Mouse (Mus musculus) thymus, adult 2 months (tissue): ENCODE data around the gene Ctbp2. TPM values are rescaled to one million over a fixed set of nuclear protein-coding genes. Genes with fewer than 3 reads are reported as not detected.

Source experiments
- DNase-seq: peaks from one replicate; pipeline ENCODE4 v3.0.0; 2021
- H3K27ac ChIP-seq: fragments of 200-500 bp; 2 replicates; pipeline ENCODE4 v1.5.1; 2012; ENCODE audit warnings: low read length, control low read depth; ENCODE audit not compliant: control insufficient read depth, insufficient read depth
- H3K27me3 ChIP-seq: fragments of 200-500 bp; 2 replicates; pipeline ENCODE4 v1.6.1; 2012; ENCODE audit warnings: mild to moderate bottlenecking, low read length, moderate library complexity, mixed read lengths; ENCODE audit not compliant: control insufficient read depth, insufficient read depth
- H3K36me3 ChIP-seq: fragments of 200-500 bp; 2 replicates; pipeline ENCODE4 v1.6.1; 2012; ENCODE audit warnings: mild to moderate bottlenecking, low read length, moderate library complexity; ENCODE audit not compliant: control insufficient read depth, insufficient read depth
- H3K4me1 ChIP-seq: fragments of 200-500 bp; replicated peaks from 2 replicates; pipeline ENCODE4 v1.6.1; 2012; ENCODE audit warnings: low read length; ENCODE audit not compliant: control insufficient read depth, insufficient read depth
- H3K4me3 ChIP-seq: fragments of 200-500 bp; 2 replicates; pipeline ENCODE4 v1.5.1; 2012; ENCODE audit warnings: mild to moderate bottlenecking, low read length, control low read depth, moderate library complexity; ENCODE audit not compliant: control insufficient read depth, insufficient read depth
- CTCF ChIP-seq: fragments of 200-500 bp; IDR thresholded peaks from 2 replicates; pipeline ENCODE4 v1.5.1; 2012; ENCODE audit warnings: mild to moderate bottlenecking, control low read depth, low read length, moderate library complexity, borderline replicate concordance; ENCODE audit not compliant: control insufficient read depth, poor library complexity, insufficient read depth; ENCODE audit errors: extremely low read depth
- POLR2A ChIP-seq: fragments of 200-500 bp; IDR thresholded peaks from 2 replicates; pipeline ENCODE4 v1.6.1; 2012; ENCODE audit warnings: mild to moderate bottlenecking, low read length, control low read depth, moderate library complexity; ENCODE audit not compliant: control insufficient read depth, poor library complexity, insufficient read depth; ENCODE audit errors: extremely low read depth
- WGBS: fragments of 180-500 bp; shearing (Covaris S2); methylation state at CpG from one replicate; pipeline ENCODE4 v1.1.7; 2018; 5-methylcytosine and 5-hydroxymethylcytosine counted together
- polyA plus RNA-seq: library from polyadenylated mRNA; depleted of rRNA; stranded (reverse); fragments of >200 nt; gene quantifications from 2 replicates; pipeline ENCODE4 v1.2.3, GENCODE M21; 2012

Ctbp2 gene
- polyA plus RNA-seq, 1 experiment, result 14.0 TPM

DNA sequence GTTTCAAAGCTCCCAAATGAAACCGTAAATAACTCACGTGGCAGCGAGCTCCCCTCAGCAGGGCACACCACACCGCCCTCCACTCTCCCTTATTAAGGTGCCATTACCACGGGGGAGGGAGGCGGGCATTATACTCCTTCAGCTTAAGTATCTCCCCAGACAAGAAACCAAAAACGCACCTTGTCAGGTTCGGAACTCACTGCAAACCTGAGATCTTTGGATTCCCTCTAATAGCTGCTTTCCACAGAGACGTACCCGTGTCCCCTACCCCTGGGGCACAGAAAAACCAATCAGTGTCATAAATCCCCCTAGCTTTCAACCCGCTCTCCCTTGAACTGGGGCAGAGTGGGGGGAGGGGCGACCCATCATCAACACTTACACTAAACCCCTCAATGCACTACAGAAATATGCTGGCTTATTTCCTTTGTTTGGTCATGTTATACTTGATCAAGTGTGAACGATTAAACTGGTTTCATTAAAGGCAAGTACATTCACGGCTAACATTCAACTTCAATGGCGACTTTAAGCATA is 3.9 kb downstream of the Ctbp2 start:
- H3K4me3 ChIP-seq, result no peak overlapping the region
- no peak overlapping the region for H3K27ac ChIP-seq
- H3K27me3 ChIP-seq, result peaks cover 14% of the 10 kb centered on the region
- TF ChIP-seq POLR2A (no peak), CTCF (no peak)
- peaks cover 2% of the 10 kb centered on the region; the same call in 1 of the 2 replicates for H3K4me1 ChIP-seq
- 87% methylated on average over 15 of the region's 15 CpGs for WGBS
- DNase-seq, result no peak
- H3K36me3 ChIP-seq, result no peaks in the 10 kb centered on the region

DNA sequence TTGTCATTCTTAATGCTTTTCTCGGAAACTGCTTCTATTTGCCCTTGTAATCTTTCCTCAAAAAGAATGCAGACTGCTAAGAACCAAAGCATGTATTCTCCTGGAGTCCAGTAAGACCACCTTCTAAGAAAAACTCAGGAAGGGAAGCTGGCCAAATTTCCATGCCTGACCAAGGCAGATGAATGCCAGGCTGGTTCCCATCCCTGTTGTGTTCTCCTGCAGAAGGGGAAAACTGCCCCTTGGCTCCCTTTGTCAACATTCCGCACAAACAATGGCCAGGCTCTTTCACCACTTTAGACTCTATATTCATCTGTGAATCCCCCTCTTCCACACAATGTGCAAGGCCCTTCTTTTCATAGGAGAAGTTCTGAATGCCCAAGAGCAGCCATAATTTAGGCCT is 6.3 kb downstream of the Ctbp2 start:
- no peak overlapping the region for H3K4me3 ChIP-seq
- peaks cover 6% of the 10 kb centered on the region for H3K4me1 ChIP-seq
- H3K36me3 ChIP-seq, result no peaks in the 10 kb centered on the region
- peaks cover 6% of the 10 kb centered on the region; the same call in 1 of the 2 replicates for H3K27me3 ChIP-seq
- 90% methylated on average over 2 of the region's 2 CpGs for WGBS
- TF ChIP-seq CTCF, result no peak
- no peak for TF ChIP-seq POLR2A
- no peak for DNase-seq
- H3K27ac ChIP-seq, result no peak overlapping the region

DNA sequence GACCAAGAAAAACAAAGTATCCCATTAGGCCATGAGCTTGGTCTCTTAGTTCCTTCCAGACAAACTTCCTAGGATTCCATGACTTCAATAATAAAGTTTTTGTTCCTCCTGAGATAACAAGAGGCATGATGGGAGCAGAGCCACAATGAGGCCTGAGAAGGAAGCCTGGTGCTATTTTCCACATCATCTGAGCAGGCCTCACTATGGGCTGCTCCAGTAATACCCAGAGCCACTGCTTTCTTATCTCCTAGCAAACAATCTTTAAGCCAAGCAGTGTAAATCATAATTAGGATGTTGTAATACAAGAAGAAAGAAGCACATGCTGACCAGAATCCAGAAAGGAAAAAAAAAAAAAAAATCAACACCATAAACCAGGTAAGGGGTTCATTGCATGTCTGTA is 7.6 kb downstream of the Ctbp2 start:
- no peak for TF ChIP-seq CTCF
- no peak for TF ChIP-seq POLR2A
- H3K36me3 ChIP-seq, result no peaks in the 10 kb centered on the region
- peaks cover 2% of the 10 kb centered on the region; the same call in 1 of the 2 replicates for H3K27me3 ChIP-seq
- no peak for DNase-seq
- H3K4me3 ChIP-seq, result no peak overlapping the region
- H3K4me1 ChIP-seq, result peaks cover 5% of the 10 kb centered on the region; the same call in 1 of the 2 replicates
- H3K27ac ChIP-seq, result no peak overlapping the region

DNA sequence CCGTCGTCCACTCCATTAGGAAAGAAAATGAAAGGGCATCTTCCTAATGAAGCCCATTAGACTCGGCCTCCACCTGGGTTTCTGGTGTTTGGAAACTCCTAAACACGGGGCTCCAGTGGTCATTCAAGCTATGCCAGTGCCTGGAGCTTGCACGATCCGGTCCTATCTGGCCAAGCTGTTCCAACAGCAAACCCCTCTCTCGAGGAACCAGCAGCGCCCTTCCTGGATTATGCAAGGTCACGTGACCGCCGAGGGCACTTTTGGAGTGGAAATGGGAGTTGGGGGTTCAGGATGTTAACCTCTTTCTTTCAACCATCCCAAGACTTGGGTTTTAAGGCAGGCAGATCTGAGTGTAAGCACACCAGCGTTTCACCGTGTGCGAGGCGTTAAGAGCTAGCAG is 8.3 kb downstream of the Ctbp2 start:
- TF ChIP-seq POLR2A (no peak), CTCF (no peak)
- Histone ChIP-seq H3K4me1 (peaks cover 5% of the 10 kb centered on the region; the same call in 1 of the 2 replicates), H3K27me3 (no peaks in the 10 kb centered on the region; the same call in 1 of the 2 replicates), H3K36me3 (no peaks in the 10 kb centered on the region), H3K4me3 (no peak overlapping the region; the same call in 1 of the 2 replicates), H3K27ac (no peak overlapping the region)
- no peak for DNase-seq
- WGBS, result 59% methylated on average over 15 of the region's 15 CpGs

DNA sequence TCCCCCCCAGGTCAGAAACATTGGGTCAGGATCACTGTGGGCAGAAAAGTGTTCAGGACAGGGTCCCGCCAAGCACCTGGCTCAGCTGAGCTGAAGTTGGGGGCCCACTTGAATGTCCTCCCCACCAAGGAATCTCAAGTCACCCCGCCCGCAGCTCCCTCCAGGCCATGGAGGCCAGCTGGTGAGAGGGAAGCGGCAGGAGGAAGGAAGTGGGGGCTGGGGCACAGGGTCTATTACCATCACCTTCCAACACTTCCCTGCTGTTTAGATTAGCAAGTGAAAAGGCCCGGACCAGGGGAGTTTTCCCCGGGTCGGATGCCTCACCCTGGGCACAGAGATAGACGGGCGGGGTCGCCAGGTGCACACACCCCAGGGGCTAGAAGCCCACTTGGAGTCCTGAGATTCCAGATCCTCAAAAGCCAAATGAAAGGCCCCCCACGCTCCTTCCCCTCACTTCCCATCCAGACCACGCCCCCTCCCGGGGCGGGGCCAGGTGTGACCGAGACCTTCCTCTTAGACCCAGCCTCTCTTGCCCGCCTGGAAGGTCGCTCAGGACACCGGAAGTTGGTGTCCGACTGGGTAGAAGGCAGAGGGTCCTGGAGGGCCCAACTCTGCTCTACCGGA is 9.2 kb downstream of the Ctbp2 start:
- no peak overlapping the region for H3K27ac ChIP-seq
- no peak for DNase-seq
- TF ChIP-seq CTCF (no peak), POLR2A (no peak)
- WGBS, result 15% methylated on average over 20 of the region's 20 CpGs
- H3K36me3 ChIP-seq, result no peaks in the 10 kb centered on the region
- H3K4me3 ChIP-seq, result no peak overlapping the region
- no peaks in the 10 kb centered on the region for H3K27me3 ChIP-seq
- H3K4me1 ChIP-seq, result peaks cover 5% of the 10 kb centered on the region; the same call in 1 of the 2 replicates

DNA sequence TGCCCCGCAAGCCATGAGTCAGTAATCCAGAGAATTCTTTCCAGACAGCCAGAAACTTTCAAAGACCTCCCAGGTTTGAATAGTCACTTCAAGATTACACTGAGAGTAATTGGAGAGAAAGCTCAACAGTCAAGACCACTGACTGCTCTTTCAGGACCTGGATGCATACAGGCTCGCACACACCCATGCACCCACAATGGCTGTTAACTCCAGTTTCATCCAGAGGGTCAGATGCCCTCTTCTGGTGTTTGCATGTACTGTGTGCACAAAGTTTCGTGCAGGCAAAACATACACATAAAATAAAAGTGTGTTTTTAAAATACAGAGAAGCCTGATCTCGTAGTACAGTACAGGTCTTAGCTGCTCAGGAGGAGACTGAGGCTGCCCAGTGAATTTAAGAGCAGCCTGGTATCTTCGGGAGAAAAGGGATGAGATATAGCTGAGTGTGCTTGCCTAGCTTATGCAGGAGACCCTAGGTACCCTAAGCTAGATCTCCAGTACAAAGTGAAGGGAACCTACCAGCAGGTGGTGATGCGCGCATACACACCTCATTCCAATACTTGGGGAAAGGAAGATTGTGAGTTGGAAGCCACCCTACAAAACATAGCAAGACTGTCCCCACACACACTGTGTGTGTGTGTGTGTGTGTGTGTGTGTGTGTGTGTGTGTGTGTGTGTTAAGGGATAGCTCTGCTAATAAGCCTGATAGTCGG is 10.8 kb downstream of the Ctbp2 start:
- Histone ChIP-seq H3K27me3 (no peaks in the 10 kb centered on the region), H3K4me1 (peaks cover 5% of the 10 kb centered on the region; the same call in 1 of the 2 replicates), H3K27ac (no peak overlapping the region), H3K36me3 (no peaks in the 10 kb centered on the region), H3K4me3 (no peak overlapping the region)
- WGBS, result 95% methylated on average over 8 of the region's 8 CpGs
- no peak for DNase-seq
- no peak for TF ChIP-seq CTCF
- no peak for TF ChIP-seq POLR2A
